Mouse (Mus musculus): ENCODE measurements around the gene Nme3.

The Nme3 gene

GRCm38 (mm10) chr17:24881738-24882440 is 14.4 kb upstream of the Nme3 start:
- DNase-seq, result peak in 1 of 2 experiments; percentile 64

GRCm38 (mm10) chr17:24884391-24884790 is 11.9 kb upstream of the Nme3 start:
- no peak for DNase-seq

GRCm38 (mm10) chr17:24885356-24886133 is 10.8 kb upstream of the Nme3 start:
- DNase-seq, result no peak

GRCm38 (mm10) chr17:24886134-24886931 is 10.0 kb upstream of the Nme3 start, which contains the start of the genes Nubp2 and Spsb3:
Gene Nubp2, minus strand, starts transcription at chr17:24886349.
Gene Spsb3, plus strand, starts transcription at chr17:24886643.
- peak; percentile 99 for DNase-seq

GRCm38 (mm10) chr17:24886932-24887271 is 9.4 kb upstream of the Nme3 start:
- DNase-seq, result no peak

- no peak for DNase-seq
Observed at GRCm38 (mm10) chr17:24887291-24888080, 8.8 kb upstream of the Nme3 start.

GRCm38 (mm10) chr17:24888862-24889261 is 7.4 kb upstream of the Nme3 start:
- no peak for DNase-seq

GRCm38 (mm10) chr17:24890151-24891092 is 5.9 kb upstream of the Nme3 start:
- no peak for DNase-seq

- DNase-seq, result no peak
Observed at GRCm38 (mm10) chr17:24891321-24891720, 5.0 kb upstream of the Nme3 start.

GRCm38 (mm10) chr17:24892785-24893184 is 3.5 kb upstream of the Nme3 start:
- no peak for DNase-seq

GRCm38 (mm10) chr17:24893276-24893675 is 3.0 kb upstream of the Nme3 start:
- DNase-seq, result no peak

GRCm38 (mm10) chr17:24894061-24894994 is 2.0 kb upstream of the Nme3 start:
- no peak for DNase-seq

GRCm38 (mm10) chr17:24894995-24895547 is 1.2 kb upstream of the Nme3 start, which contains the start of the genes Eme2 and Mrps34:
Gene Eme2, minus strand, starts transcription at chr17:24895087.
Gene Mrps34, plus strand, starts transcription at chr17:24895116.
- peak; percentile 81 to 86 for DNase-seq

- no peak for DNase-seq
Observed at GRCm38 (mm10) chr17:24895571-24896240, 594 bp upstream of the Nme3 start.

- DNase-seq, result no peak
Observed at GRCm38 (mm10) chr17:24896993-24897269, 631 bp downstream of the Nme3 start.

GRCm38 (mm10) chr17:24897600-24897999 is 1.3 kb downstream of the Nme3 start:
- peak in 1 of 2 experiments; percentile 8 for DNase-seq

- DNase-seq, result peak in 1 of 2 experiments; percentile 4
Observed at GRCm38 (mm10) chr17:24898041-24898854, 1.9 kb downstream of the Nme3 start.

GRCm38 (mm10) chr17:24899153-24899552 is 2.9 kb downstream of the Nme3 start:
- peak in 1 of 2 experiments; percentile 9 for DNase-seq

Data from kidney, adult 8-10 months (tissue).